Mouse (Mus musculus) thymus, postnatal 10 days (tissue): ENCODE results near the gene Cxcl17.

ENCODE experiments used
- DNase-seq, 2 experiments: peaks; one replicate each; pipeline ENCODE4 v3.0.0; 2021; ENCODE audit warnings: low spot score in 2 of 2

Gene Cxcl17

GRCm38 (mm10) chr7:25369058-25369749 lies 43.5 kb downstream of the Cxcl17 start, which contains the start of gene Cnfn:
Gene Cnfn (minus strand): TSS chr7:25369724.
- no peak for DNase-seq

GRCm38 (mm10) chr7:25368333-25368732 lies 44.4 kb downstream of the Cxcl17 start:
- no peak for DNase-seq

DNA sequence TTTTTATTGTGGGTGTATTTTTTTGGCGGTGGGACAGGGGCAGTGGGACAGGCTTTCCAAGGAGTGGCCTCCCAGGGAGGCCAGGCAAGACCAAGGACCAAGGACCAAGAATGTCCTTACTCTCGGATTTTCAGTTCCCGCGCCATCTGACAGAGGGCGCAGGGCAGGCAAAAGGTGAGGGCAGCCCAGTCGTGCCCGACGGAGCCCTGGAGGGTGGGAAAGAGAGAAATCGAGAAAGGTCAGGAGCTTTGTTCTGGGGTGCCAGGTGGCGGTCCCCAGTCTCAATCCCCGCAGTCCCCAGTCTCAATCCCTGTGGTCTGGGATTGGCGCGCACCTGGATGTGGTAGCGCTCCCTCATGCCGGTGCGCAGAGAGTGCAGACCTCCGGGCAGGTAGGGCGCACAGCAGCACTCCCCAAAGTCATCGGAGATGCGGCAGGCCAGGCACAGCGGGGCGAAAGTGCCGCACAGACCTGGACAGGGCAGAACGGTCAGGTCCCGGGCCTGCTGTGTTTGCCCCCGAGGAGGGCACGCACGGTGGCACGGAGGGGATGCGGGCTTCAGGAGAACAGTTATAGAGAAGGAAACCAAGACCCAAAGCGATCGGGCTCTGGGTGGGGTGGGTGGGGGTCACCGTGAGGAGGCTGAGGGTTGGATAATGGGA lies 44.9 kb downstream of the Cxcl17 start:
- no peak for DNase-seq

- no peak for DNase-seq
Observed at GRCm38 (mm10) chr7:25365937-25366625, 46.6 kb downstream of the Cxcl17 start.

GRCm38 (mm10) chr7:25363632-25364031 lies 49.1 kb downstream of the Cxcl17 start:
- no peak for DNase-seq

DNA sequence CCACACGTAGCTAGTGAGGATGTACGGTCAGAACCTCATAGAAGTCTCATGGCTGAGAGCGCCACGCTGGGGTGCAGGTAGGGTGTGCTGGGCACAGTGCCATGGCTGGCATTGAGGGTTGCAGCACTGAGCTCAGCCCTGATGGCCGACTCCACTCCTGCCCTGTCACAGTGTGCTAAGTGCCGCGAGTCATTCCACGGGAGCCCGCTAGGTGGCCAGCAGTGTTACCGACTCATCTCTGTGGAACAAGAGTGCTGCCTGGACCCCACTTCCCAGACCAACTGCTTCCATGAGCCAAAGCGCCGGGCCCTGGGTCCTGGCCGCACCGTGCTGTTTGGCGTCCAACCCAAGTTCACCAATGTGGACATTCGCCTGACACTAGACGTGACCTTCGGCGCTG lies 49.5 kb downstream of the Cxcl17 start:
- no peak for DNase-seq

DNA sequence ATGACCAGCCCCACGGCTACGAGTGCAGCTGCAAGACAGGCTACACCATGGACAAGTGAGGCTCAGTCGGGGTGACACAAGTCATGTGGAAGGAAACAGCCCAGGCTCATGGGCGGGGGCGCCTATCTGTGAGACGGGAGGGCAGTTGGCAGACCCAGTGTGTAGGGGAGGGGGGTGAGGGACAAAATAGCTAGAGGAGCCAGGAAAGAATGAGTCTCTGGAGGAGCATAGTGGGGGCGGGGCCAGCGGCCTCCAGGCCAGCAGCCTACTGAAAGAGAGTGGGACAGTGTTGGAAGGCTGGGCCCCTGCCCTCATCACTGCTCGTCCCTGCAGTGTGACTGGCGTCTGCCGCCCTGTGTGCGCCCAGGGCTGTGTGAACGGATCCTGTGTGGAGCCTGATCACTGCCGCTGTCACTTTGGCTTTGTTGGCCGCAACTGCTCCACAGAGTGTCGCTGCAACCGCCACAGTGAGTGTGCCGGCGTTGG lies 53.9 kb downstream of the Cxcl17 start:
- DNase-seq = no peak
